Mouse (Mus musculus): ENCODE data around the gene Osbpl6. TPM values are rescaled to one million over a fixed set of nuclear protein-coding genes. Genes with fewer than 3 reads are reported as not detected.

The Osbpl6 gene
- polyA plus RNA-seq, 1 experiment from 2014 or later: 22.1 TPM

DNA sequence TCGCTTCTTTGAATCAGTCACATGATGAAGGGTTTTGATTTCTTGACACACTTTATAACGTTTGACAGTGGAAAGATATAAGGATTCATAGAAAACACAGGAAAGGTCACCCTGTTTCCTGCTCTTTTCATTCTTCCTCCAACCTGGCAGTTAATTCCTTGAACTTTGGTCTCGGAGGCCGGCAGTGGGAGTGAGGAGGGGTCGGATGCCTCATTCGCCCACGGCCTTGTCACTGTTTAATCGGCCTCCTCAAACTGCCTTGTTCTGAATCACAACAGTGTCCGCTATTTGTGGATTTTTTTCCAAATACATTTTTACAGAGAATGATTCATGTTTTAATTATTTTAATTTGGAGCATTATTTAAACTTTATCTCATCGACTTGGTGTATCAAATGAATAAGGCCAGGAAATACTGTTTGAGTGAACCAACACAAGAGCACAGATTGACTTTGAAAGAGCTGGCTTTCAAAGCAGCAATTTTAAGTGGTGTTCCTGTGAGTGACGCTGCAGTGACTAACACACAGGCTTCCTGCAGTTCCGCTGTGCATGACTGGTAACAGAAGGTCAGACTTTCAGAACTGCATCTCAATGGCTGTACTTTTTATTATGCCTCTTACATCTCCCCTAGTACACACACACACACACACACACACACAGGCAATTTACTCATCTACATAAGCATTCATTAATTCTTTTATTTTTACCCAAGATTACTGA is 98.0 kb downstream of the Osbpl6 start:
- DNase-seq (no peak), ATAC-seq (ENCODE audit: low FRiP score, low TSS enrichment) (no peak)
- H3K9ac ChIP-seq (replicated peaks; ENCODE audit: low read length): no peak overlapping the region
- H3K4me1 ChIP-seq (ENCODE audit: control insufficient read depth, insufficient read depth, low read length): no peaks in the 10 kb centered on the region
- H3K27ac ChIP-seq (replicated peaks; ENCODE audit: low read depth, low read length): no peak overlapping the region
- H3K36me3 ChIP-seq (ENCODE audit: control insufficient read depth, insufficient read depth, low read length): no peaks in the 10 kb centered on the region
- H3K4me3 ChIP-seq (replicated peaks; ENCODE audit: low read depth, low read length): no peak overlapping the region
- 45% methylated on average over 12 of the region's 12 CpGs for WGBS
- H3K4me2 ChIP-seq (ENCODE audit: low read length): no peak overlapping the region
- no peaks in the 10 kb centered on the region for H3K9me3 ChIP-seq (ENCODE audit: control insufficient read depth, low read length)
- no peaks in the 10 kb centered on the region for H3K27me3 ChIP-seq (ENCODE audit: control insufficient read depth, insufficient read depth, low read length)

DNA sequence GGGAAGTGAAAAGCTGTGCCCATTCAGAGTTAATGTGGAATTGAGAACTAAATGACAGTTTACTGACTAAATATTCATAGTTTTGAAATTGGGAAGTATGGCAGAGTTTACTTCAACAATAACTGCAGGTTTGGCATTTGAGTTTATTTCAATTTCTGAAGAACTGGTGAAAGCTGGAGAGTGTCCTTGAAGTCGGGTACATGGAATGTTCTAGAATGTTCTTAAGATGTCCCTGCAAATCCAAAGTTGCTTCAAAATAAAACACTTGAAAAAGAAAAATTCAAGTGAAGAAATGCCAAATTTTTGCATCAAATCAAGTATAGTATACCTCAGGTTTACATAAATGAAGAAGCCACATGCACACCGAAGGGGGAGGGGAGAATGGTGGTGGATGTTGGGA is 98.7 kb downstream of the Osbpl6 start:
- no peak overlapping the region for H3K4me2 ChIP-seq (ENCODE audit: low read length)
- no peak for DNase-seq
- no peak for ATAC-seq (ENCODE audit: low FRiP score, low TSS enrichment)
- no peaks in the 10 kb centered on the region for H3K36me3 ChIP-seq (ENCODE audit: control insufficient read depth, insufficient read depth, low read length)
- H3K4me3 ChIP-seq (replicated peaks; ENCODE audit: low read depth, low read length): no peak overlapping the region
- WGBS: 94% methylated on average over 2 of the region's 2 CpGs
- no peak overlapping the region for H3K27ac ChIP-seq (replicated peaks; ENCODE audit: low read depth, low read length)
- H3K9me3 ChIP-seq (ENCODE audit: control insufficient read depth, low read length): no peaks in the 10 kb centered on the region
- H3K4me1 ChIP-seq (ENCODE audit: control insufficient read depth, insufficient read depth, low read length): no peaks in the 10 kb centered on the region
- no peaks in the 10 kb centered on the region for H3K27me3 ChIP-seq (ENCODE audit: control insufficient read depth, insufficient read depth, low read length)
- H3K9ac ChIP-seq (replicated peaks; ENCODE audit: low read length): no peak overlapping the region

- 73% methylated on average over 8 of the region's 8 CpGs for WGBS
- DNase-seq: no peak
- Histone ChIP-seq H3K9ac (replicated peaks; ENCODE audit: low read length) (no peak overlapping the region), H3K4me1 (ENCODE audit: control insufficient read depth, insufficient read depth, low read length) (no peaks in the 10 kb centered on the region), H3K4me3 (replicated peaks; ENCODE audit: low read depth, low read length) (no peak overlapping the region), H3K27ac (replicated peaks; ENCODE audit: low read depth, low read length) (no peak overlapping the region), H3K9me3 (ENCODE audit: control insufficient read depth, low read length) (no peaks in the 10 kb centered on the region), H3K4me2 (ENCODE audit: low read length) (no peak overlapping the region), H3K27me3 (ENCODE audit: control insufficient read depth, insufficient read depth, low read length) (no peaks in the 10 kb centered on the region), H3K36me3 (ENCODE audit: control insufficient read depth, insufficient read depth, low read length) (no peaks in the 10 kb centered on the region)
- ATAC-seq (ENCODE audit: low FRiP score, low TSS enrichment): no peak
These were observed 105.0 kb downstream of the Osbpl6 start for GRCm38 (mm10) chr2:76511281-76511721.

DNA sequence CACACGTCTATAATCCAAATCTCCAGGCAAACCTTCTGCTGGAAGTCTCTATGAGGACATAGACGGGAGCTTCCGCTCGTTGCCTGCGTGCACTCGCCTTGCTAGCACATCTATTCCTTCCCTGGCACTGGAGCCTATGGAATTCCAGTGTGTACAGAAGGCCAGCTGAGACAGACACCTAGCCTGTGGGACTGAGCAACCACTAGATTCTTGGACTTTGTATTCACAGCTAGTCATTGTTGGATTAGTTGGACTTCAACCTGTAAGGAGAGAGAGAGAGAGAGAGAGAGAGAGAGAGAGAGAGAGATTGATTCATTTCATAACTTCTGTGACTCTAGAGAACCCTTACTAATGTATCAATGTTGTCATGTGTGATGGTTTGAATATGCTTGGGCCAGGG is 105.8 kb downstream of the Osbpl6 start:
- Histone ChIP-seq H3K4me2 (ENCODE audit: low read length) (no peak overlapping the region), H3K27me3 (ENCODE audit: control insufficient read depth, insufficient read depth, low read length) (no peaks in the 10 kb centered on the region), H3K36me3 (ENCODE audit: control insufficient read depth, insufficient read depth, low read length) (no peaks in the 10 kb centered on the region), H3K9me3 (ENCODE audit: control insufficient read depth, low read length) (no peaks in the 10 kb centered on the region), H3K4me3 (replicated peaks; ENCODE audit: low read depth, low read length) (no peak overlapping the region), H3K4me1 (ENCODE audit: control insufficient read depth, insufficient read depth, low read length) (no peaks in the 10 kb centered on the region), H3K9ac (replicated peaks; ENCODE audit: low read length) (no peak overlapping the region), H3K27ac (replicated peaks; ENCODE audit: low read depth, low read length) (no peak overlapping the region)
- 90% methylated on average over 6 of the region's 6 CpGs for WGBS
- no peak for DNase-seq
- ATAC-seq (ENCODE audit: low FRiP score, low TSS enrichment): no peak

- DNase-seq (no peak), ATAC-seq (ENCODE audit: low FRiP score, low TSS enrichment) (no peak)
- Histone ChIP-seq H3K9ac (replicated peaks; ENCODE audit: low read length) (no peak overlapping the region), H3K4me3 (replicated peaks; ENCODE audit: low read depth, low read length) (no peak overlapping the region), H3K4me2 (ENCODE audit: low read length) (no peak overlapping the region), H3K4me1 (ENCODE audit: control insufficient read depth, insufficient read depth, low read length) (no peaks in the 10 kb centered on the region), H3K36me3 (ENCODE audit: control insufficient read depth, insufficient read depth, low read length) (no peaks in the 10 kb centered on the region), H3K27me3 (ENCODE audit: control insufficient read depth, insufficient read depth, low read length) (no peaks in the 10 kb centered on the region), H3K9me3 (ENCODE audit: control insufficient read depth, low read length) (no peaks in the 10 kb centered on the region), H3K27ac (replicated peaks; ENCODE audit: low read depth, low read length) (no peak overlapping the region)
- 86% methylated on average over 6 of the region's 6 CpGs for WGBS
These were observed 106.6 kb downstream of the Osbpl6 start for GRCm38 (mm10) chr2:76512888-76513287.

- DNase-seq: no peak
- H3K4me1 ChIP-seq (ENCODE audit: control insufficient read depth, insufficient read depth, low read length): no peaks in the 10 kb centered on the region
These were observed 107.0 kb downstream of the Osbpl6 start for GRCm38 (mm10) chr2:76513296-76513695.

DNA sequence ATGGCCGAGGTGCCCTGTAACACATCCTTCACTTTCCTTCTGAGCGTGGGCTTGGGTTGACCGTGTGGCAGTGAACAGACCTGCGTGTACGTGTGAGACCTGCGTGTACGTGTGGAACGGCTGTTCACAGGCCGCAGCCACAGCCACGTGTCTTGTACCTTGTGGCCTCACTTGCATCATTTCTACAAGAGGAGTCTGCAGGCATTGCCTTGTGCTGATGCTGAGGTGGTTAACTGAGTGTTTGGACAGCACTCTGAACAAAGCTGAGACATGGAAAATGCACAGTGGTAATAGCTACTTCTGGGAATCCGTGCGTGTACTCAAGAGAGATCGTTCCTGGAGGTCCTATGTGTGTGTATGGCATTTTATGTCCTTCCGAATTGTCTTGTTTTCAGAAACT is 111.2 kb downstream of the Osbpl6 start:
- Histone ChIP-seq H3K27me3 (ENCODE audit: control insufficient read depth, insufficient read depth, low read length) (no peaks in the 10 kb centered on the region), H3K36me3 (ENCODE audit: control insufficient read depth, insufficient read depth, low read length) (no peaks in the 10 kb centered on the region), H3K4me2 (ENCODE audit: low read length) (no peak overlapping the region), H3K4me1 (ENCODE audit: control insufficient read depth, insufficient read depth, low read length) (no peaks in the 10 kb centered on the region), H3K27ac (replicated peaks; ENCODE audit: low read depth, low read length) (no peak overlapping the region), H3K9ac (replicated peaks; ENCODE audit: low read length) (no peak overlapping the region), H3K4me3 (replicated peaks; ENCODE audit: low read depth, low read length) (no peak overlapping the region), H3K9me3 (ENCODE audit: control insufficient read depth, low read length) (no peaks in the 10 kb centered on the region)
- WGBS: 95% methylated on average over 14 of the region's 14 CpGs
- DNase-seq (no peak), ATAC-seq (ENCODE audit: low FRiP score, low TSS enrichment) (0 out of 2 replicates have a peak, but pooled peaks have one; percentile 27)

More at GRCm38 (mm10) chr2:76513296-76513695, 107.0 kb downstream of the Osbpl6 start:
- no peaks in the 10 kb centered on the region for H3K9me3 ChIP-seq (ENCODE audit: control insufficient read depth, low read length)
- no peak overlapping the region for H3K4me2 ChIP-seq (ENCODE audit: low read length)
- ATAC-seq (ENCODE audit: low FRiP score, low TSS enrichment): no peak
- no peak overlapping the region for H3K4me3 ChIP-seq (replicated peaks; ENCODE audit: low read depth, low read length)
- no peaks in the 10 kb centered on the region for H3K27me3 ChIP-seq (ENCODE audit: control insufficient read depth, insufficient read depth, low read length)
- WGBS: 73% methylated on average over 3 of the region's 3 CpGs
- H3K36me3 ChIP-seq (ENCODE audit: control insufficient read depth, insufficient read depth, low read length): no peaks in the 10 kb centered on the region
- H3K9ac ChIP-seq (replicated peaks; ENCODE audit: low read length): no peak overlapping the region
- no peak overlapping the region for H3K27ac ChIP-seq (replicated peaks; ENCODE audit: low read depth, low read length)

- H3K9ac ChIP-seq (replicated peaks; ENCODE audit: low read length): no peak overlapping the region
- no peak for DNase-seq
- no peak overlapping the region for H3K27ac ChIP-seq (replicated peaks; ENCODE audit: low read depth, low read length)
- H3K4me3 ChIP-seq (replicated peaks; ENCODE audit: low read depth, low read length): no peak overlapping the region
- no peak overlapping the region for H3K4me2 ChIP-seq (ENCODE audit: low read length)
- H3K27me3 ChIP-seq (ENCODE audit: control insufficient read depth, insufficient read depth, low read length): no peaks in the 10 kb centered on the region
- WGBS: 87% methylated on average over 5 of the region's 5 CpGs
- no peaks in the 10 kb centered on the region for H3K4me1 ChIP-seq (ENCODE audit: control insufficient read depth, insufficient read depth, low read length)
- no peaks in the 10 kb centered on the region for H3K36me3 ChIP-seq (ENCODE audit: control insufficient read depth, insufficient read depth, low read length)
- no peaks in the 10 kb centered on the region for H3K9me3 ChIP-seq (ENCODE audit: control insufficient read depth, low read length)
- no peak for ATAC-seq (ENCODE audit: low FRiP score, low TSS enrichment)
These were observed 112.2 kb downstream of the Osbpl6 start for GRCm38 (mm10) chr2:76518407-76519063.

- H3K36me3 ChIP-seq (ENCODE audit: control insufficient read depth, insufficient read depth, low read length): no peaks in the 10 kb centered on the region
- WGBS: 90% methylated on average over 6 of the region's 6 CpGs
- ATAC-seq (ENCODE audit: low FRiP score, low TSS enrichment) (no peak), DNase-seq (no peak)
- no peak overlapping the region for H3K4me3 ChIP-seq (replicated peaks; ENCODE audit: low read depth, low read length)
- H3K9ac ChIP-seq (replicated peaks; ENCODE audit: low read length): no peak overlapping the region
- no peaks in the 10 kb centered on the region for H3K4me1 ChIP-seq (ENCODE audit: control insufficient read depth, insufficient read depth, low read length)
- H3K9me3 ChIP-seq (ENCODE audit: control insufficient read depth, low read length): no peaks in the 10 kb centered on the region
- no peaks in the 10 kb centered on the region for H3K27me3 ChIP-seq (ENCODE audit: control insufficient read depth, insufficient read depth, low read length)
- no peak overlapping the region for H3K4me2 ChIP-seq (ENCODE audit: low read length)
- H3K27ac ChIP-seq (replicated peaks; ENCODE audit: low read depth, low read length): no peak overlapping the region
These were observed 115.3 kb downstream of the Osbpl6 start for GRCm38 (mm10) chr2:76521585-76521984.
